In genomic region chr2:37431609-37432008, GRCm38 (mm10) we compare ENCODE assay signal across 8 mouse cellular contexts. TPM values are rescaled to one million over a fixed set of nuclear protein-coding genes. Genes with fewer than 3 reads are reported as not detected.
DNase-seq lines count a peak whose midpoint lies in the region; ATAC-seq and TF ChIP-seq lines count a peak whose summit lies in the region.

No protein-coding gene starts in this region.

- H3K4me2 ChIP-seq in lung, embryonic 15.5 days, result peak overlapping the region; percentile 63
- H3K4me2 ChIP-seq in embryonic facial prominence, embryonic 12.5 days (replicated peaks), result peak overlapping the region; percentile 82
- peak overlapping the region; percentile 82 for H3K4me2 ChIP-seq in limb, embryonic 13.5 days (replicated peaks)

- no peak for TF ChIP-seq CTCF in lung, adult 2 months (IDR thresholded peaks at IDR 0.05; ENCODE audit: insufficient read depth, low read length)
- no peak for TF ChIP-seq CTCF in small intestine, adult 2 months (IDR thresholded peaks at IDR 0.05; ENCODE audit: extremely low read depth, insufficient read length, insufficient replicate concordance, low read depth, low read length)
- no peak for TF ChIP-seq CTCF in thymus, adult 2 months (IDR thresholded peaks at IDR 0.05; ENCODE audit: borderline replicate concordance, control insufficient read depth, extremely low read depth, insufficient read depth, low read length, poor library complexity)

- no peak; the same call in 1 of the 2 replicates for ATAC-seq in lung, embryonic 15.5 days (ENCODE audit: borderline replicate concordance, extremely low read depth, low FRiP score, low TSS enrichment)
- no peak; the same call in 1 of the 2 replicates for ATAC-seq in embryonic facial prominence, embryonic 12.5 days (ENCODE audit: insufficient number of reproducible peaks, insufficient read depth, low FRiP score, low TSS enrichment)
- no peak for ATAC-seq in limb, embryonic 13.5 days (ENCODE audit: low FRiP score, low read depth)

- peak overlapping the region; percentile 87 for H3K4me3 ChIP-seq in lung, embryonic 15.5 days
- no peak overlapping the region for H3K4me3 ChIP-seq in lung, adult 2 months (replicated peaks; ENCODE audit: extremely low read depth, low read depth, low read length)
- peak overlapping the region; percentile 85 for H3K4me3 ChIP-seq in embryonic facial prominence, embryonic 12.5 days
- H3K4me3 ChIP-seq in limb, embryonic 13.5 days, result peak overlapping the region; percentile 88
- peak overlapping the region; percentile 30; the same call in 1 of the 2 replicates for H3K4me3 ChIP-seq in small intestine, adult 2 months (ENCODE audit: low read depth, low read length)
- H3K4me3 ChIP-seq in thymus, adult 2 months (ENCODE audit: control insufficient read depth, insufficient read depth, low read length), result no peak overlapping the region

- no peaks in the 10 kb centered on the region for H3K27me3 ChIP-seq in lung, embryonic 15.5 days
- H3K27me3 ChIP-seq in embryonic facial prominence, embryonic 12.5 days, result no peaks in the 10 kb centered on the region
- no peaks in the 10 kb centered on the region for H3K27me3 ChIP-seq in limb, embryonic 13.5 days
- H3K27me3 ChIP-seq in small intestine, adult 2 months (ENCODE audit: control insufficient read depth, insufficient read depth, low read length), result no peaks in the 10 kb centered on the region
- no peaks in the 10 kb centered on the region for H3K27me3 ChIP-seq in thymus, adult 2 months (ENCODE audit: control insufficient read depth, insufficient read depth, low read length)

- 29% methylated on average over 7 of the region's 7 CpGs for WGBS in lung, embryonic 15.5 days
- 41% methylated on average over 7 of the region's 7 CpGs for WGBS in lung, adult 2 months
- 28% methylated on average over 7 of the region's 7 CpGs for WGBS in embryonic facial prominence, embryonic 12.5 days
- 30% methylated on average over 7 of the region's 7 CpGs for whole genome bisulfite sequencing in limb, embryonic 13.5 days
- 20% methylated on average over 7 of the region's 7 CpGs for WGBS in small intestine, adult 2 months
- WGBS in thymus, adult 2 months, result 52% methylated on average over 7 of the region's 7 CpGs

- no peak overlapping the region for H3K9ac ChIP-seq in lung, embryonic 15.5 days
- peak overlapping the region; percentile 81; the same call in 1 of the 2 replicates for H3K9ac ChIP-seq in embryonic facial prominence, embryonic 12.5 days
- peak overlapping the region; percentile 84 for H3K9ac ChIP-seq in limb, embryonic 13.5 days

- peaks cover 22% of the 10 kb centered on the region for H3K4me1 ChIP-seq in lung, embryonic 15.5 days
- no peaks in the 10 kb centered on the region; the same call in 1 of the 2 replicates for H3K4me1 ChIP-seq in lung, adult 2 months (ENCODE audit: control insufficient read depth, insufficient read depth, low read length)
- peaks cover 13% of the 10 kb centered on the region for H3K4me1 ChIP-seq in embryonic facial prominence, embryonic 12.5 days
- peaks cover 14% of the 10 kb centered on the region for H3K4me1 ChIP-seq in limb, embryonic 13.5 days
- peaks cover 2% of the 10 kb centered on the region; the same call in 1 of the 2 replicates for H3K4me1 ChIP-seq in small intestine, adult 2 months (ENCODE audit: control insufficient read depth, insufficient read depth, insufficient read length, low read length)
- H3K4me1 ChIP-seq in thymus, adult 2 months (replicated peaks; ENCODE audit: control insufficient read depth, insufficient read depth, low read length), result peaks cover 2% of the 10 kb centered on the region; the same call in 1 of the 2 replicates

- no peak for DNase-seq in lung, adult 2 months
- no peak for DNase-seq in thymus, adult 2 months
- no peak for DNase-seq in cerebellum, adult 11-12 months
- DNase-seq in frontal cortex, postnatal 10 days (ENCODE audit: low spot score in 2 of 2), result no peak

- H3K27ac ChIP-seq in lung, embryonic 15.5 days, result peak overlapping the region; percentile 96
- peak overlapping the region; percentile 93 for H3K27ac ChIP-seq in embryonic facial prominence, embryonic 12.5 days
- H3K27ac ChIP-seq in limb, embryonic 13.5 days, result peak overlapping the region; percentile 90; the same call in 1 of the 2 replicates
- peak overlapping the region; percentile 81 for H3K27ac ChIP-seq in small intestine, adult 2 months (ENCODE audit: insufficient read depth, low read depth, low read length)
- no peak overlapping the region for H3K27ac ChIP-seq in thymus, adult 2 months (ENCODE audit: control insufficient read depth, insufficient read depth, low read length)

- H3K9me3 ChIP-seq in lung, embryonic 15.5 days, result no peaks in the 10 kb centered on the region
- H3K9me3 ChIP-seq in embryonic facial prominence, embryonic 12.5 days, result no peaks in the 10 kb centered on the region
- no peaks in the 10 kb centered on the region for H3K9me3 ChIP-seq in limb, embryonic 13.5 days

- no peak for TF ChIP-seq POLR2A in lung, adult 2 months (IDR thresholded peaks at IDR 0.05; ENCODE audit: borderline replicate concordance, extremely low read depth, low read depth, low read length)
- no peak for TF ChIP-seq POLR2A in small intestine, adult 2 months (IDR thresholded peaks at IDR 0.05; ENCODE audit: low read depth, low read length)
- TF ChIP-seq POLR2A in thymus, adult 2 months (IDR thresholded peaks at IDR 0.05; ENCODE audit: control insufficient read depth, extremely low read depth, insufficient read depth, low read length, poor library complexity), result no peak

- peaks cover 25% of the 10 kb centered on the region for H3K36me3 ChIP-seq in lung, embryonic 15.5 days
- H3K36me3 ChIP-seq in embryonic facial prominence, embryonic 12.5 days, result peaks cover 24% of the 10 kb centered on the region
- peaks cover 26% of the 10 kb centered on the region for H3K36me3 ChIP-seq in limb, embryonic 13.5 days
- peaks cover 18% of the 10 kb centered on the region for H3K36me3 ChIP-seq in small intestine, adult 2 months (ENCODE audit: control insufficient read depth, insufficient read depth, low read length)
- H3K36me3 ChIP-seq in thymus, adult 2 months (ENCODE audit: control insufficient read depth, insufficient read depth, low read length), result peaks cover 8% of the 10 kb centered on the region

RNA-seq across cellular contexts. Expression of gene Rc3h2, which starts 8.9 kb away (rescaled TPM):
- polyA plus RNA-seq in lung, embryonic 15.5 days (2015; fragmentation: Nextera tagmentation; extraction: Ambion mirVana), result 12.0 and 13.8 TPM in 2 replicates
- polyA plus RNA-seq in lung, adult 2 months (2012; rRNA removed), result 5.7 and 8.6 TPM in 2 replicates
- 22.9 and 23.1 TPM in 2 replicates for polyA plus RNA-seq in embryonic facial prominence, embryonic 12.5 days (2016; fragmentation: Nextera tagmentation; extraction: Ambion mirVana)
- polyA plus RNA-seq in limb, embryonic 13.5 days (2015; fragmentation: Nextera tagmentation; extraction: Ambion mirVana), result 18.0 and 19.3 TPM in 2 replicates
- polyA plus RNA-seq in small intestine, adult 2 months (2012; rRNA removed), result 1.4 and 2.7 TPM in 2 replicates
- polyA plus RNA-seq in thymus, adult 2 months (2012; rRNA removed), result 13.8 and 14.8 TPM in 2 replicates

RNA-seq across cellular contexts. Expression of gene Zbtb26, which starts 11.3 kb away (rescaled TPM):
- polyA plus RNA-seq in lung, embryonic 15.5 days (2015; fragmentation: Nextera tagmentation; extraction: Ambion mirVana), result 6.8 TPM in 2 replicates
- polyA plus RNA-seq in lung, adult 2 months (2012; rRNA removed), result 1.8 and 2.8 TPM in 2 replicates
- polyA plus RNA-seq in embryonic facial prominence, embryonic 12.5 days (2016; fragmentation: Nextera tagmentation; extraction: Ambion mirVana), result 10.5 and 12.4 TPM in 2 replicates
- 9.0 and 9.3 TPM in 2 replicates for polyA plus RNA-seq in limb, embryonic 13.5 days (2015; fragmentation: Nextera tagmentation; extraction: Ambion mirVana)
- polyA plus RNA-seq in small intestine, adult 2 months (2012; rRNA removed), result 0.47 and 0.56 TPM in 2 replicates
- 4.6 and 5.0 TPM in 2 replicates for polyA plus RNA-seq in thymus, adult 2 months (2012; rRNA removed)

RNA-seq across cellular contexts. Expression of gene Zbtb6, which starts 11.4 kb away (rescaled TPM):
- 6.0 and 6.6 TPM in 2 replicates for polyA plus RNA-seq in lung, embryonic 15.5 days (2015; fragmentation: Nextera tagmentation; extraction: Ambion mirVana)
- 1.7 and 2.4 TPM in 2 replicates for polyA plus RNA-seq in lung, adult 2 months (2012; rRNA removed)
- polyA plus RNA-seq in embryonic facial prominence, embryonic 12.5 days (2016; fragmentation: Nextera tagmentation; extraction: Ambion mirVana), result 8.1 and 8.7 TPM in 2 replicates
- 7.5 and 8.3 TPM in 2 replicates for polyA plus RNA-seq in limb, embryonic 13.5 days (2015; fragmentation: Nextera tagmentation; extraction: Ambion mirVana)
- polyA plus RNA-seq in small intestine, adult 2 months (2012; rRNA removed), result 0.28 and 0.71 TPM in 2 replicates
- 3.3 and 3.6 TPM in 2 replicates for polyA plus RNA-seq in thymus, adult 2 months (2012; rRNA removed)

RNA-seq across cellular contexts. Expression of gene Rabgap1, which starts 11.5 kb away (rescaled TPM):
- polyA plus RNA-seq in lung, embryonic 15.5 days (2015; fragmentation: Nextera tagmentation; extraction: Ambion mirVana), result 38.2 and 42.9 TPM in 2 replicates
- 8.6 and 13.9 TPM in 2 replicates for polyA plus RNA-seq in lung, adult 2 months (2012; rRNA removed)
- 63.2 and 65.1 TPM in 2 replicates for polyA plus RNA-seq in embryonic facial prominence, embryonic 12.5 days (2016; fragmentation: Nextera tagmentation; extraction: Ambion mirVana)
- polyA plus RNA-seq in limb, embryonic 13.5 days (2015; fragmentation: Nextera tagmentation; extraction: Ambion mirVana), result 52.3 and 55.9 TPM in 2 replicates
- 1.1 and 2.4 TPM in 2 replicates for polyA plus RNA-seq in small intestine, adult 2 months (2012; rRNA removed)
- polyA plus RNA-seq in thymus, adult 2 months (2012; rRNA removed), result 10.6 and 11.3 TPM in 2 replicates

Comparison
In these comparisons a context has a peak if more than half of its experiments do, and no peak if none do; other contexts are left out.
1. H3K4me3 ChIP-seq: peak in lung, embryonic 15.5 days (single experiment), embryonic facial prominence, embryonic 12.5 days (single experiment), limb, embryonic 13.5 days (single experiment) and small intestine, adult 2 months (single experiment); none in lung, adult 2 months (single experiment) and thymus, adult 2 months (single experiment).
2. Peak in every context shown above with its lines, with median percentiles within 50 percentile points of each other: H3K4me2 ChIP-seq.